Mouse (Mus musculus) heart, embryonic 10.5 days (tissue): Measurements from ENCODE around the gene Rundc3b. TPM values are rescaled to one million over a fixed set of nuclear protein-coding genes. Genes with fewer than 3 reads are reported as not detected.

Experiments
- polyA plus RNA-seq: library from polyadenylated mRNA; unstranded; fragments of >200 nt; fragmentation: Nextera tagmentation; extraction: Ambion mirVana; gene quantifications from 2 replicates; pipeline ENCODE4 v1.2.1, GENCODE M21; 2016

The Rundc3b gene
- polyA plus RNA-seq, 1 experiment from 2014 or later, result 1.6 TPM

Other genes with a start within 250 kb of the Rundc3b start
- gene Dbf4, start 200.2 kb downstream of the Rundc3b start, polyA plus RNA-seq, result 39.3 and 48.5 TPM in 2 replicates
- gene Slc25a40, start 200.1 kb downstream of the Rundc3b start, polyA plus RNA-seq, result 9.1 and 12.7 TPM in 2 replicates
- 0.22 and 0.28 TPM in 2 replicates for gene Abcb1a, start 37.1 kb upstream of the Rundc3b start, polyA plus RNA-seq
- 0.80 and 1.1 TPM in 2 replicates for gene Abcb1b, start 175.2 kb upstream of the Rundc3b start, polyA plus RNA-seq